Mouse (Mus musculus) hindbrain, embryonic 11.5 days (tissue): ENCODE measurements at regions not wholly inside any gene's neighbourhood (a gene's known extent, or its start where the extent isn't known, plus 50 kb on each side); places are given as distances from the start of the nearest gene placed in this dataset.

Experiments used
- ATAC-seq: fragments of 200-750 bp; cut with Nextera tagmentation; 2 replicates; pipeline ENCODE4 v1.8.0; 2017; ENCODE audit warnings: mild to moderate bottlenecking, moderate TSS enrichment, moderate library complexity; ENCODE audit not compliant: low FRiP score
- DNase-seq: peaks from one replicate; pipeline ENCODE4 v3.0.0-alpha.2; 2015; ENCODE audit warnings: low spot score
- H3K27ac ChIP-seq: fragments of 300-500 bp; sonication (generic); 2 replicates; pipeline ENCODE4 v1.5.1; 2014; ENCODE audit warnings: mild to moderate bottlenecking, low read depth, low read length
- H3K27me3 ChIP-seq: fragments of 300-500 bp; sonication (generic); 2 replicates; pipeline ENCODE4 v1.6.1; 2014; ENCODE audit warnings: mild to moderate bottlenecking, low read length, moderate library complexity, mixed read lengths; ENCODE audit not compliant: control insufficient read depth, insufficient read depth
- H3K36me3 ChIP-seq: fragments of 300-500 bp; sonication (generic); 2 replicates; pipeline ENCODE4 v1.6.1; 2014; ENCODE audit warnings: mild to moderate bottlenecking, low read length, moderate library complexity, mixed read lengths; ENCODE audit not compliant: control insufficient read depth, insufficient read depth
- H3K4me1 ChIP-seq: fragments of 300-500 bp; sonication (generic); replicated peaks from 2 replicates; pipeline ENCODE4 v1.6.1; 2014; ENCODE audit warnings: low read length, mixed read lengths; ENCODE audit not compliant: control insufficient read depth, insufficient read depth
- H3K4me2 ChIP-seq: fragments of 300-500 bp; sonication (generic); replicated peaks from 2 replicates; pipeline ENCODE4 v1.6.1; 2014; ENCODE audit warnings: mild to moderate bottlenecking, low read depth, low read length
- H3K4me3 ChIP-seq: fragments of 300-500 bp; sonication (generic); 2 replicates; pipeline ENCODE4 v1.5.1; 2014; ENCODE audit warnings: low read depth, low read length
- H3K9ac ChIP-seq: fragments of 300-500 bp; sonication (generic); 2 replicates; pipeline ENCODE4 v1.6.1; 2014; ENCODE audit warnings: low read depth, low read length
- H3K9me3 ChIP-seq: fragments of 300-500 bp; sonication (generic); 2 replicates; pipeline ENCODE4 v1.6.1; 2016; ENCODE audit warnings: low read length; ENCODE audit not compliant: control insufficient read depth
- WGBS: fragments of 180-500 bp; shearing (Covaris S2); extraction: QIAGEN DNeasy Blood & Tissue Kit; methylation state at CpG from one replicate; pipeline ENCODE4 v1.1.7; 2014; 5-methylcytosine and 5-hydroxymethylcytosine counted together

DNA sequence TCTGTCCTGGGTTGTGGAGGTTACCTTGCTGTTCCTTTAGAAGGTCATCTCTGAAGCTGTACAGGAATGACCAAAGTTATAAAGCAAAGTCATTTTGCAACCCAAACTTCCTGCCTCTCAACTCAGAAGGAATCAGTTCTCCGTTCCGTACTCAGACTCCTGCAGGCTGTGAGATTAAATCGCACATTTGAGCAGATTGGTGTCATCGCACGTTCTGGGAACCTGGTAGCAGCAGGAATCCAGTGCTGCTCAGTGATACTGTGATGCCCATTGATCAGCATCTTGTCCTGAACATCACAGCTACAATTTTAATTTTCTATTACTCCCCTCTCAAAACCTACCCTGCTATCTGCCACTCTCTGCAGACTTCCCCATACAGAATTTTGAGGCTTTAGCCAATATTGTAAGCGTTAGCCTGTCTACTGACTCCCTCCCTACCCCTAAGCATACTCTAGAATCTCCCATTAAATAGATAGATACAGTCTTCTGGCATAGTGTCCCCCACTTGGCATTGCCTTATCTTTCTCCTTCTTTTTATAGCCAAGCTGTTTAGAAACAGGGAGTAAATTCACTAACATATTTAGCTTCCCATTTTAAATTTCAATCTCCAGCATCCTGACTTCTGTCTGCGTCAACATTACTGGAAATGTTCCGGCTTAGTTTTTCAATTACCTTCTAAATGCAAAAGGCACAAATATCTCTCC lies 482.1 kb downstream of the Cntnap4 start:
- no peak overlapping the region for H3K9ac ChIP-seq
- H3K4me2 ChIP-seq, result no peak overlapping the region
- DNase-seq (no peak), ATAC-seq (no peak)
- H3K4me1 ChIP-seq, result no peaks in the 10 kb centered on the region
- H3K27me3 ChIP-seq, result no peaks in the 10 kb centered on the region
- H3K9me3 ChIP-seq, result no peaks in the 10 kb centered on the region
- H3K27ac ChIP-seq, result no peak overlapping the region
- 94% methylated on average over 8 of the region's 8 CpGs for WGBS
- no peaks in the 10 kb centered on the region for H3K36me3 ChIP-seq
- no peak overlapping the region for H3K4me3 ChIP-seq

DNA sequence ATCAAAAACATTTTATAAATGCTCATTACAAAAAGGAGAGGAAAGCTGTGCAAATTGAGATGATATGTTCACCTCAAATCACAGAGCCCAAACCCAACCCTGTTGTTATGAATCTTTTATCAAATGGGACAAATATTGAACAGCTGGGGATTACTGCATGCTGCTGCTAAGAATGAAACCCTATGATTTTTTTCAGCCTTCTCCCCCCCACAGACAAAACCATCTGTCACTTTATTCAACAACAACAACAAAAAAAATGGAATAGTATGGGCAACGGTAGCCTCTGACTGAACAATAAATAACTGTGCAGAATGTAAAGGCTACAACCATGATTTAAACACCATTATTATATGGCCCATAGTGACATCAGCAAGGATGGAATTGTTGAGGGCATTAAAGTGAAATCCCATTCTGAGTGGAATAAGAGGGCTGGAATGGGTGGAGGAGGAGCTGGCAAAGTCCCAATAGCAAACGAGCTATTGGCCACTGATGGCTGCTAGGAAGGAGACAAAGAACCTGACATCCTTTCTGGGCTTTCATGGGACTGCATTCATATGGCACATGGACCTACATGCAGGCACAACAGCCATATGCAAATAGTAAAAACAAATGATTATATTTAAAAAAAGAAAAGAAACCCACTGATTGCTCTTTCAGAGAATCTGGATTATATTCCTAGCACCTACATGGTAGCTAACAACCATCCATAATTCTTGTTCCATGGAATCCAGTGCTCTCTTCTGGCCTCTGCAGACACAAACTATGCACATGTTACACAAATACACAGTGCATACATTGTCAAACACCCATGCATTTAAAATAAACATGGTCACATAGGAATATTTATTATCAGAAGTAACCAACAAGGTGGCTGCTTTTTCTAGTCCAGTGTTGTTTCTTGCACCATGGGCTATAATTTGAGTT lies 495.7 kb downstream of the Cntnap4 start:
- no peak for DNase-seq
- H3K9me3 ChIP-seq, result no peaks in the 10 kb centered on the region
- H3K27ac ChIP-seq, result no peak overlapping the region
- H3K4me2 ChIP-seq, result no peak overlapping the region
- no peak overlapping the region for H3K9ac ChIP-seq
- 74% methylated on average over 2 of the region's 2 CpGs for WGBS
- no peak for ATAC-seq
- H3K36me3 ChIP-seq, result no peaks in the 10 kb centered on the region
- H3K4me3 ChIP-seq, result no peak overlapping the region
- H3K4me1 ChIP-seq, result no peaks in the 10 kb centered on the region
- no peaks in the 10 kb centered on the region for H3K27me3 ChIP-seq

DNA sequence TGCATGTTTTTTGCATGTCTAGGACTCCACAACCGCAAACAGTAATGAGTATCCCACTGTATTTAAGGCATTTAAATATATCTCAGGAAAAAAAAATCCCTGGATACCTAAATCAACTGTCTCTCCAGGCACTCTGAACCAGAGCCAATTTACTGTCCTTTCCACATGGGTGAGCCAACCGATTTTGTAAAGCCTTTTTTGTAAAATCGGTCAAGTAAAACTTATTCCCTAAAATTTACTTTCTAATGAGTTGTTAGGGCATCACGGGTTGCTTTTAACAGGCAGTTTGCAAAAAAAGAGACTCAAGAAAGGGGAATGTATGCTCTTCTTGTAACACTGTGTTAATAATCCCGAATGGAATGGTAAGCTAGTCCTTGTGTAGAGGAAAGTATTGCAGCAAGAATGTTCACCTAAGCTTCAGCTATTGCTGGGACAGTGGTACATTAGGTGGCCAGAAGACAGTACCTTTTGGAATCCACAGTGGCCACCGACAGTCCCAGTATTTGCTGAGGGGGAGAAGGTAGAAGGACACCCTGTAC lies 496.4 kb downstream of the Cntnap4 start:
- Histone ChIP-seq H3K27me3 (no peaks in the 10 kb centered on the region), H3K9me3 (no peaks in the 10 kb centered on the region), H3K27ac (no peak overlapping the region), H3K4me3 (no peak overlapping the region), H3K36me3 (no peaks in the 10 kb centered on the region), H3K9ac (no peak overlapping the region), H3K4me1 (no peaks in the 10 kb centered on the region), H3K4me2 (no peak overlapping the region)
- ATAC-seq, result no peak
- DNase-seq, result no peak
- WGBS, result 84% methylated on average over 6 of the region's 6 CpGs

DNA sequence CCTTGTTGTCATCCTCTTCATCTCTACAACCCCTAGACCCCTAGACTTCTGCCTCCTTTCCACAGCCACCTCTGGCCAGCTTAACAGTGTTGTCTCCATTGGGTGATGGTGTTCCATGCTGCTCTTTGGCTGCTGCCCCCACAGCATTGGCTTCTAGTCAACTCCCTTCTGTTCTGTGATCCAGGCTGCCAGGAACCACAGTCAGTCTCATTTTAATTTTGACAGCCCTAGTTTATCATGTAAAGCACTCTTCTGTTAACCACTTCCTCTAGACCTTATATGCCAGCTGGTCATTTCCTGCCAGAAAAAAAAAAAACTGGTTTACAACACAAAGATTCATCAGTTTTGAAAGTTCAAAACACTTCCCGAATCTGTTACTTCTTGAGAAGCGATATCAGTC lies 514.1 kb downstream of the Cntnap4 start:
- Histone ChIP-seq H3K9ac (no peak overlapping the region), H3K36me3 (no peaks in the 10 kb centered on the region), H3K4me2 (no peak overlapping the region), H3K27me3 (no peaks in the 10 kb centered on the region), H3K27ac (no peak overlapping the region), H3K4me1 (no peaks in the 10 kb centered on the region), H3K4me3 (no peak overlapping the region), H3K9me3 (no peaks in the 10 kb centered on the region)
- WGBS, result 89% methylated on average over 2 of the region's 2 CpGs
- DNase-seq (no peak), ATAC-seq (no peak)

DNA sequence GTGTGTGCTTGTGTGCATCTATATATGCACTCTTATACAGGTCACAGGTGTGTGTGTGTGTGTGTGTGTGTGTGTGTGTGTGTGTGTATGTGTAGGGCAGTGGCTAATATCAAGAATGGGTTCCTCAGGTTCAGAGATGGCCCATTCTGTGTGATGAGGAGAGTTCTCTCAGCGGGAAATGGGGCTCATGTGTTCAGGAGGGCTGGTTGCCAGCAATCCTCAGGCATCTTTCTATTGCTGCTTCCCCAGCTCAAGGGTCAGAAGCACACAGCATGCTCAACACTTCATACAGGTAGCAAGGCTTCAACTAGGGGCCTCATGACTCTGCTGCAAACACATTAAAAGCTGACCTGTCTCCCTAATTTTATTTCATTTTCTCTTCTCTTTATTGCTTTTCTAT lies 517.7 kb downstream of the Cntnap4 start:
- Histone ChIP-seq H3K4me2 (no peak overlapping the region), H3K4me3 (no peak overlapping the region), H3K27me3 (no peaks in the 10 kb centered on the region), H3K9ac (no peak overlapping the region), H3K4me1 (no peaks in the 10 kb centered on the region), H3K9me3 (no peaks in the 10 kb centered on the region), H3K36me3 (no peaks in the 10 kb centered on the region), H3K27ac (no peak overlapping the region)
- 87% methylated on average over 1 of the region's 1 CpGs for WGBS
- ATAC-seq (no peak), DNase-seq (no peak)

GRCm38 (mm10) chr8:113111665-113112064 lies 523.7 kb upstream of the Mon1b start:
- WGBS, result 64% methylated on average over 6 of the region's 6 CpGs
- peak; percentile 8 for DNase-seq
- no peaks in the 10 kb centered on the region for H3K27me3 ChIP-seq
- H3K4me1 ChIP-seq, result no peaks in the 10 kb centered on the region
- ATAC-seq, result no peak
- H3K4me3 ChIP-seq, result no peak overlapping the region
- H3K9ac ChIP-seq, result no peak overlapping the region
- H3K27ac ChIP-seq, result no peak overlapping the region
- H3K4me2 ChIP-seq, result no peak overlapping the region
- no peaks in the 10 kb centered on the region for H3K9me3 ChIP-seq
- no peaks in the 10 kb centered on the region for H3K36me3 ChIP-seq

DNA sequence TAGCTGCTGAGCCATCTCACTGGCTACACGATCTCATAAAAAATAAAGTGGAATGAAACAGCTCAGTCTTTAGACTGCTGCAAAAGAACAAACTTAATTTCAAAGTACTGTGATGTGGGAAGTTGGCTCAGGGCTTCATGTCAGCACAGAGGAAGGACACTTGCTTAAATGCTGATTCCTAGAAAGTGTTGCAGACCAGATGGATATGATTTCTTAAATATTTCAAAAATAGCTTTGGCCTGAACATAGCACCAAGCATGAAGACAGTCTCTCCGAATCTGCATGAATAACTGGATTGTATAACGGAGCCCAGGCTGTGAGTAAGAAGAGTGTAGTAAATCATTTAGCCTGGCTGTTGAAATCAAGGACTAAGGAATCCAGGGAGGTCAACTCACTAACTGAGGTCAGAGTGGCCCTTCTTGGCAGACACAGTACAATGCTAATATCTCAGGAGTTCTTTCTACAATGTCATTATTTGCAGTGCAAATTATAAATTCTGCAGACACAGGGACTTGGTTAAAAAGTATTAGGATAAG lies 521.2 kb upstream of the Mon1b start:
- Histone ChIP-seq H3K9ac (no peak overlapping the region), H3K4me3 (no peak overlapping the region), H3K9me3 (no peaks in the 10 kb centered on the region), H3K27me3 (no peaks in the 10 kb centered on the region), H3K4me2 (no peak overlapping the region), H3K27ac (no peak overlapping the region), H3K4me1 (no peaks in the 10 kb centered on the region), H3K36me3 (no peaks in the 10 kb centered on the region)
- WGBS, result 76% methylated on average over 3 of the region's 3 CpGs
- no peak for ATAC-seq
- no peak for DNase-seq

GRCm38 (mm10) chr8:113117241-113117640 lies 518.1 kb upstream of the Mon1b start:
- Histone ChIP-seq H3K9me3 (no peaks in the 10 kb centered on the region), H3K36me3 (no peaks in the 10 kb centered on the region), H3K27ac (no peak overlapping the region), H3K9ac (no peak overlapping the region), H3K4me3 (no peak overlapping the region), H3K27me3 (no peaks in the 10 kb centered on the region), H3K4me2 (no peak overlapping the region), H3K4me1 (no peaks in the 10 kb centered on the region)
- 85% methylated on average over 9 of the region's 9 CpGs for WGBS
- ATAC-seq (no peak), DNase-seq (no peak)
